Mouse (Mus musculus) embryonic facial prominence, embryonic 10.5 days (tissue): ENCODE results near the gene Ints1. TPM values are rescaled to one million over a fixed set of nuclear protein-coding genes. Genes with fewer than 3 reads are reported as not detected.
A peak's percentile ranks its signal among the peaks of the same experiment; 100 is the strongest.

ENCODE experiments used
- DNase-seq: peaks from one replicate; pipeline ENCODE4 v3.0.0-alpha.2; 2017; ENCODE audit warnings: low spot score
- H3K27ac ChIP-seq: fragments of 300-500 bp; sonication (generic); replicated peaks from 2 replicates; pipeline ENCODE4 v1.5.1; 2016; ENCODE audit warnings: mild to moderate bottlenecking
- H3K27me3 ChIP-seq: fragments of 300-500 bp; sonication (generic); replicated peaks from 2 replicates; pipeline ENCODE4 v1.6.1; 2016; ENCODE audit warnings: low read depth, mild to moderate bottlenecking; ENCODE audit not compliant: poor library complexity, severe bottlenecking
- H3K36me3 ChIP-seq: fragments of 300-500 bp; sonication (generic); replicated peaks from 2 replicates; pipeline ENCODE4 v1.6.1; 2016; ENCODE audit warnings: mild to moderate bottlenecking, moderate library complexity
- H3K4me1 ChIP-seq: fragments of 300-500 bp; sonication (generic); 2 replicates; pipeline ENCODE4 v1.6.1; 2016
- H3K4me3 ChIP-seq: fragments of 300-500 bp; sonication (generic); 2 replicates; pipeline ENCODE4 v1.5.1; 2016; ENCODE audit warnings: mild to moderate bottlenecking, moderate library complexity
- H3K9me3 ChIP-seq: fragments of 300-500 bp; sonication (generic); 2 replicates; pipeline ENCODE4 v1.6.1; 2016; ENCODE audit warnings: mild to moderate bottlenecking
- WGBS: fragments of 180-500 bp; shearing (Covaris S2); methylation state at CpG from one replicate; pipeline ENCODE4 v1.1.7; 2016; 5-methylcytosine and 5-hydroxymethylcytosine counted together
- polyA plus RNA-seq: library from polyadenylated mRNA; unstranded; fragments of >200 nt; fragmentation: Nextera tagmentation; extraction: Ambion mirVana; gene quantifications from 2 replicates; pipeline ENCODE4 v1.2.1, GENCODE M21; 2016

Gene Ints1
- polyA plus RNA-seq, 1 experiment from 2014 or later, result 42.6 TPM

- peaks cover 18% of the 10 kb centered on the region for H3K27me3 ChIP-seq
- H3K36me3 ChIP-seq, result no peaks in the 10 kb centered on the region
- DNase-seq, result no peak
- H3K27ac ChIP-seq, result peak overlapping the region; percentile 52; the same call in 1 of the 2 replicates
- no peaks in the 10 kb centered on the region for H3K9me3 ChIP-seq
- 85% methylated on average over 14 of the region's 14 CpGs for WGBS
- H3K4me3 ChIP-seq, result no peak overlapping the region
- peaks cover 43% of the 10 kb centered on the region for H3K4me1 ChIP-seq
Measured at GRCm38 (mm10) chr5:139737841-139738591, 37.5 kb downstream of the Ints1 start.

GRCm38 (mm10) chr5:139736504-139736940 lies 39.0 kb downstream of the Ints1 start:
- Histone ChIP-seq H3K27ac (peak overlapping the region; percentile 83), H3K27me3 (peaks cover 18% of the 10 kb centered on the region), H3K4me3 (peak overlapping the region; percentile 72), H3K9me3 (no peaks in the 10 kb centered on the region), H3K36me3 (no peaks in the 10 kb centered on the region), H3K4me1 (peaks cover 53% of the 10 kb centered on the region)
- no peak for DNase-seq
- 14% methylated on average over 10 of the region's 10 CpGs for WGBS

GRCm38 (mm10) chr5:139735677-139736503 lies 39.6 kb downstream of the Ints1 start, which contains the start of gene Micall2:
Gene Micall2 (minus strand): TSS chr5:139736336.
- peaks cover 59% of the 10 kb centered on the region for H3K4me1 ChIP-seq
- 5% methylated on average over 50 of the region's 50 CpGs for WGBS
- H3K4me3 ChIP-seq, result peak within 1 kb of the TSS; percentile 72
- H3K27ac ChIP-seq, result peak within 1 kb of the TSS; percentile 83
- peaks cover 18% of the 10 kb centered on the region for H3K27me3 ChIP-seq
- H3K9me3 ChIP-seq, result no peaks in the 10 kb centered on the region
- DNase-seq, result peak; percentile 97
- H3K36me3 ChIP-seq, result no peaks in the 10 kb centered on the region

GRCm38 (mm10) chr5:139734746-139735145 lies 40.7 kb downstream of the Ints1 start:
- DNase-seq, result no peak
- WGBS, result 84% methylated on average over 7 of the region's 7 CpGs
- Histone ChIP-seq H3K4me3 (peak overlapping the region; percentile 72), H3K27ac (no peak overlapping the region; the same call in 1 of the 2 replicates), H3K36me3 (no peaks in the 10 kb centered on the region), H3K27me3 (peaks cover 18% of the 10 kb centered on the region), H3K9me3 (no peaks in the 10 kb centered on the region), H3K4me1 (peaks cover 71% of the 10 kb centered on the region)

GRCm38 (mm10) chr5:139734016-139734415 lies 41.5 kb downstream of the Ints1 start:
- H3K4me3 ChIP-seq, result peak overlapping the region; percentile 72; the same call in 1 of the 2 replicates
- no peak overlapping the region; the same call in 1 of the 2 replicates for H3K27ac ChIP-seq
- WGBS, result 76% methylated on average over 3 of the region's 3 CpGs
- peaks cover 18% of the 10 kb centered on the region for H3K27me3 ChIP-seq
- H3K36me3 ChIP-seq, result no peaks in the 10 kb centered on the region
- DNase-seq, result no peak
- H3K4me1 ChIP-seq, result peaks cover 74% of the 10 kb centered on the region
- no peaks in the 10 kb centered on the region for H3K9me3 ChIP-seq

GRCm38 (mm10) chr5:139732634-139733107 lies 42.8 kb downstream of the Ints1 start:
- Histone ChIP-seq H3K9me3 (no peaks in the 10 kb centered on the region), H3K4me3 (0 out of 2 replicates have a peak overlapping the region, but pooled peaks have one; percentile 14), H3K27ac (peak overlapping the region; percentile 69), H3K36me3 (no peaks in the 10 kb centered on the region), H3K27me3 (peaks cover 18% of the 10 kb centered on the region), H3K4me1 (peaks cover 86% of the 10 kb centered on the region)
- 71% methylated on average over 11 of the region's 11 CpGs for WGBS
- no peak for DNase-seq

GRCm38 (mm10) chr5:139730712-139731486 lies 44.6 kb downstream of the Ints1 start:
- WGBS, result 30% methylated on average over 8 of the region's 8 CpGs
- Histone ChIP-seq H3K27ac (peak overlapping the region; percentile 89), H3K27me3 (peaks cover 18% of the 10 kb centered on the region), H3K9me3 (no peaks in the 10 kb centered on the region), H3K36me3 (no peaks in the 10 kb centered on the region), H3K4me1 (peaks cover 76% of the 10 kb centered on the region), H3K4me3 (peak overlapping the region; percentile 36)
- peak; percentile 66 for DNase-seq

- WGBS, result 87% methylated on average over 11 of the region's 11 CpGs
- DNase-seq, result no peak
- H3K27ac ChIP-seq, result 0 out of 2 replicates have a peak overlapping the region, but pooled peaks have one; percentile 24
- H3K4me1 ChIP-seq, result peaks cover 73% of the 10 kb centered on the region
- H3K4me3 ChIP-seq, result no peak overlapping the region
- no peaks in the 10 kb centered on the region for H3K36me3 ChIP-seq
- no peaks in the 10 kb centered on the region for H3K27me3 ChIP-seq
- no peaks in the 10 kb centered on the region for H3K9me3 ChIP-seq
Measured at GRCm38 (mm10) chr5:139727261-139727660, 48.2 kb downstream of the Ints1 start.

- Histone ChIP-seq H3K4me1 (peaks cover 64% of the 10 kb centered on the region), H3K27ac (no peak overlapping the region; the same call in 1 of the 2 replicates), H3K9me3 (no peaks in the 10 kb centered on the region), H3K27me3 (no peaks in the 10 kb centered on the region), H3K36me3 (peaks cover 6% of the 10 kb centered on the region), H3K4me3 (no peak overlapping the region)
- no peak for DNase-seq
- WGBS, result 80% methylated on average over 3 of the region's 3 CpGs
Measured at GRCm38 (mm10) chr5:139726186-139726585, 49.3 kb downstream of the Ints1 start.

- Histone ChIP-seq H3K4me1 (peaks cover 47% of the 10 kb centered on the region), H3K9me3 (no peaks in the 10 kb centered on the region), H3K4me3 (peak overlapping the region; percentile 31), H3K27ac (peak overlapping the region; percentile 86), H3K36me3 (peaks cover 17% of the 10 kb centered on the region), H3K27me3 (no peaks in the 10 kb centered on the region)
- peak; percentile 87 for DNase-seq
- WGBS, result 26% methylated on average over 10 of the region's 10 CpGs
Measured at GRCm38 (mm10) chr5:139724336-139725116, 50.9 kb downstream of the Ints1 start.

- peak; percentile 34 for DNase-seq
- Histone ChIP-seq H3K27ac (peak overlapping the region; percentile 77), H3K4me3 (no peak overlapping the region), H3K9me3 (no peaks in the 10 kb centered on the region), H3K4me1 (peaks cover 48% of the 10 kb centered on the region), H3K27me3 (no peaks in the 10 kb centered on the region), H3K36me3 (peaks cover 24% of the 10 kb centered on the region)
- 55% methylated on average over 9 of the region's 9 CpGs for WGBS
Measured at GRCm38 (mm10) chr5:139723113-139723512, 52.4 kb downstream of the Ints1 start.
